Mouse (Mus musculus) MN1 (cell line): ENCODE measurements around the gene Mthfd1l.
"Not testable (repeated sequence)": the region's sequence is repeated elsewhere in the genome, so short reads cannot be mapped to it uniquely, and the experiment has no call there.

Source experiments
- DNase-seq: peaks from one replicate; pipeline ENCODE4 v3.0.0-alpha.2; 2016; ENCODE audit warnings: low spot score

Gene Mthfd1l

DNA sequence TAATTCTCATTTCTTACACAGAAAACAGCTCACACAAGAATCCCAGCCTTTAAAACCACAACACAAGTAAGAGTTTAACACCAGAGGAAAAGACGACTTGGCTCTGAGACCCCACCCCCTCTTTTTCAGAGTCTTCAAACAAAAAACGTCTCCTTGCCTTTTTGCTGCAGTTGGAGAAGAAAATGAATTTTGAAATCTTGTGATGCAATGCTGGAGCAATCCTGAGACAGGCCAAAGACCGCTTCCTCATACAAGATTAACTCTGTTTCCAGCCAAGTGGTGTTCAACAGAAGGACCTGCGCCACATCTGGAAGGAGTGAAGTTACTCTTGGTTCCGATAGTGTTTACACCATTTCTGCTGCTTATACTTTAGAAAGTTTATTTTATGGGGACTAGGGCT, 182.6 kb downstream of the Mthfd1l start:
- DNase-seq = peak; percentile 31

DNA sequence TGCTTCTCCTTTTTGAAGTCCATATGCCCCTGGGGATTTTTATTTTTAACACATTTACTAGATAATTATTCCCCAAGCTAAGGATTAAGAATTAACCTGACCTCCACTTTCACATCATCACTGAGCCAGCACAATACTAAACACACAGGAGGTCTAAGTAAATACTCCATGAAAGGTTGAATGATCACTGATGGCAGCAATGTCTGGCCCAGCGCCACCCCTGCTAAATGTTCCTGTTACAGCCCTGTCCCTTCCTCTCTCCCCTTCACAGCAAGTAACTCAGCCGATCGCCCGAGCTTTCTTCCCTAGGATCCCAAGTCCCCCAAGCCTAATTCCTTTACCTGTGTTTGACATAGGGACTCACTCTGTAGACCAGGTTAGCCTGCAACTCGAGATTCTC, 185.6 kb downstream of the Mthfd1l start:
- DNase-seq = no peak

DNA sequence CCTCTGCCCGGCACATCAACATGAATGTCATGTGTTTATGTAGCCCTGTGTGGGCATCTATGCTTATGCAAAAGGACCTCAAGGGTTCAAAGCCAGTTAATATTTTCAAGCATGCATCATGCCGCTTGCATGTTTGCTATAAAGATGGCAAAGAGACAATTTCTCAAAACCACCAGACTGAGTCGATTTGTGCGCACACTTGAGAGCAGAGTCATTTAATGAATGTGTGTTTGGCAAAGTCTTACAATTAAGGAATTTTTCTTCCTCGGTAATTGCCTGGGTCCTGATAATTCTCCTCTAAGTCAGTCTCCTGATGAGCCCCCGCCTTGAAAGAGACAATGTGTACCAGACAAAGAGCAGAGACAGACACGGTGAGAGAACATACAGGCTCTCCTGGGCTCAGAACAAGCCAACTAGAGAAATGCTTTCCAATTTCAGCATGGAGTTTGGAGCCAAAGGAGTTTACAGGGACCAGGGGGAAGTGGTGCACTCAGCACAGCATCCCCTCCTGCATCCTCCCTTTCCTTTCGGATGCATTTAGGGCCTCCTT, 186.7 kb downstream of the Mthfd1l start:
- DNase-seq = no peak

DNA sequence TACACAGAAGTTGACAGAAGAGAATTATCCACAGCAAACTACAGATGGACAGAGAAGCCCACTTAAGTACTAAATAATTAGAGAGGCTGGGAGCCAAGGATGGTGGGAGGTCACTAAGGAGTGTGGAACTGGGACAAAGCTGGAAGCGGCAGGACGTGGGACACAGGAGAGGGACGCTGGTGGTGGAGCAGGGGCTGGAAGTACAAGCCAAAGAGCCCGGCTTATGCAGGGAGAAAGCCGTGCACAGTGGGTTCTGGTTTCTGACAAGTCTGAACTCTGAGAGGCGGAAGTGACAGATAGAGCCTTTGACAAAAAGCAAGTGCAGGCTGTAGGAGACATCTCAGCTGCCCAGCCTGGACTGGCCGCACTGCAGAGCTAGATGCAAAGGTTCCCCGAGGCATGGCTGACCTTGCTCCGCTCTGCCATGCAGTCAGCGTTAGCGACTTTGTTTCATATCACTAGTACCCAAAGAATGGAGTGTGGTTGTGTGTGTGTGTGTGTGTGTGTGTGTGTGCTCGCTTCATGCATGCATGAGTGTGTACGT, 187.4 kb downstream of the Mthfd1l start:
- peak; percentile 25 for DNase-seq

DNA sequence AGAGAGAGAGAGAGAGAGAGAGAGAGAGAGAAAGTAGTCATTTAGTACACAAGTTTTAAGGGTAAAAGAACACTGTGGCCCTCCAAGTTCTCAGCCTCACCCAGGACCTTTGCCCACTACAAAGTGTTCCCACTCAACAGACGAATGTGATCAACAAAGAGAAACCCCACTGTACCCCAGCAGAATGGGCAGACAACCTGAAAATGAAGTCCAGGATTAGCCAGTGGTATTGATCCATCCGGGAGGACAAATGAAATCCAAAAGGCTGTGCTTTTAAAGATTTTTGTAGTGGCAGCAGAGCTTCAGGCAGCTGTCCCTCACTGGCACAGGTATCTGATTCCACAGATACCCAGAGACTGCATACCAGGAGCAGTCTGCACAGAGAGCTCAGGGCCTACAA, 189.1 kb downstream of the Mthfd1l start:
- no peak for DNase-seq

DNA sequence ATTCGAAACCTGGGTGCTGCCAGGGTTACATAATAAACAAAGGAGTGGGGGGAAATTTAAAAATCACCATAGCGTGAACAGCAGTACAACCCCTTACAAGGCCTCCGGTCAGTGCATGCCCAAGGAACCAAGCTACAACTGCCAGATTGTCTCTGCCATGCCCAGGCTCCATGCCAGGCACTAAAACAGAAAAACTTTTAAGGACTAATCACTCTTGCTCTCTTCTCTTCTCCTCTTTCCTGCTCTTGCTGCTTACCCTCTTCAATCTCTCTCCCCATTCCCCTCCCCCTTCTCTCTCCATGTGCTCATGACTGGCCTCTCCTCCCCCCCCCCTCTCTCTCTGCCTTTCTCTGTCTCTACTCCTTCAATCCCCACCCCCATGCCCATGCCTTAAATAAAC, 190.1 kb downstream of the Mthfd1l start:
- DNase-seq = no peak

DNA sequence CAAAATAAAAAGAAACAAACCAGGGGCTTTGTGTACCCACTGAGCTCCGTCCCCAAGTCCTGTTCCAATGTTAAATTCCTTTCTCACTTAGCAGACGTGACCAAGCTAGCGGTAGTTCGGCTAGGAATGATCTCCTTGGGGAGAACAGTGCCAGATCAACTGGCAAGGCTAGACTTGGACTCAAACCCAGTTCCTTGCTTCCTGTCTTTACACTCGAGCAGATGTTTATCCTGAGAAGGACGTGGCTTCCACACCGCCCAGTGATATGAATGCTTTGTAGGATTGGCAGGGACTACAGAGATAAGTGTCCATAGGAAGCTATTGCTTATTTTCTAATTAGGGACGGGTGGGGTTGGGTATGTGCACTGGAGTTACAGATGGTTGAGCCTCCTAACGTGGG, 191.8 kb downstream of the Mthfd1l start:
- no peak for DNase-seq

DNA sequence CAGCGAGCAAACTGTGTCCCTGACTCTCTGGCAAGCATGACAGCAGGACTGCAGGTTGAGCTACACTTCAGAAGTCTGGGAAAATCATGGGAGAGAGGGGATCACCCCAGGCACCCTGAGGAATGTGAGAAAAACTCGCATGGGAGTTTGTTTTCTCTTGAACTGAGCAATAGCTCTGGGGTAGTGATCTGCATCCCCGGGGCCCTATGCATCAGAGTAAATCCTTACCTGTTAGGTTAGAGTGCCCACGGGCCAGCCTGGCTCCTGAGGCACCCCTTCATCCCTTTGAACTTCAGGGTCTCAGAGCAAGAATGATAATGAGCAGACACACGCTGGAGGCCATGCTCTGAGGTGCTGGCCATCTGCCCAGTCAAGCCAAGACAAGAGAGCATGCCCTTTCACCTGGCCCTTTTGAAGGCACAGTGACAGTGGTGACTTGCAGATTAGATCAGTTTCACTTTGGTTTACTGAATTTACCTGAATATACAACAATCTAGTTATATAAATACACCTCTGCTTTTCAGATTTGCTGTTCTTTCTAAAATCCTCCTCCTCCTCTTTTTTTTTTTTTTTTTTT, 195.4 kb downstream of the Mthfd1l start:
- no peak for DNase-seq

DNA sequence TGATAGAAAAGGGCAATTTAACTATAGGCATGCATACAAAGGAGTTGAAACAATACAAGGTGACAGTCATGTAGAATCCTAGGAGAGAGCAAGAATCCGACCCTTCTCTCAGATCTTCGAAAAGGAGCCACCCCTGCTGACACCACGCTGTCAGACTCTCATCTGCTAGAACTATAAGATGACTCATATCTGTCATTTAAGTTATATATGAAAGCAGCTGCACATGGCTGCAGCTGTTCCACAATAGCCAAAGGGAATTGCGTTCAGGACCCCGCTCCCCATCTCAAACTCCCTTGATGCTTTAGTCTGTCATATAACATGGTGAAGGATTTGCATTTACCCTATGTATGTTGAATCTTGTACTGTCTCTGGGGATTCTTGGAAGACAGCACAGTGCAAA, 201.3 kb downstream of the Mthfd1l start:
- no peak for DNase-seq

DNA sequence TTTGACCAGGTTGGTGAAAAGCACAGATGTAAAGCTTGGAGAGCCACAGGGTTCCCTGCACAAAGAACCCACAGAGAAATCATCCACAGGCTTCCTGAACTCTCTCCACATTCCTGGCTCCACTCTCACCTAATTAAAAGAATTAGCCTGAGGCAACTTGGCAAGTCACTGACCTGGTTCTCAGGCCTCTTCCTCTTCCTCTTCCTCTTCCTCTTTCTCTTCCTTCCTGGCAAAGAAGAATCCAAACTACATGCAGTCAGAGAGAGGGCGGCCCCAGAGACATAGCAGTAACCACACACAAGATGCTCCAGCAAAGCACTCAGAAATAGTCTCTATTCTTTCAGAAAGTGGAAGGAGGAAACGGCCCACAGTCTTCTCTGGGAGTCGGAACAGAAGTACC, 201.8 kb downstream of the Mthfd1l start:
- no peak for DNase-seq

DNA sequence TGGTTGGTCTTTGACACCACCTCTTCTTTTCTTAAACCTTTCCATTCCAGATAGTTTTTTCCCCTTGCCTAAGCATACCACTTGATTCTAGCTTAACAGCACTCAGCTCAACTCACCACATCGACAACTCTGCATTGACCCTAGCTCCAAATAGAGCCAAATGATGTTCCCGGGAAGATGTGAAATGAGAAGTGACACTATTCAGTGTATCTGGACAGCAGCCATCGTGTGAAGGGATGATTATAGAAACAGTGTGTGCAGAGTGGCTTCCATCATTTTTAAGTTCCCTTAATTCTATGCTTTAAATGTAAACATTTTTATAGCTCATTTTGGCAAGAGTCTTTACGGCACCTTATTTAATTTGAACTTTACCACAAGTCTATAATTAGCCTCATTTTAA, 204.4 kb downstream of the Mthfd1l start:
- no peak for DNase-seq

DNA sequence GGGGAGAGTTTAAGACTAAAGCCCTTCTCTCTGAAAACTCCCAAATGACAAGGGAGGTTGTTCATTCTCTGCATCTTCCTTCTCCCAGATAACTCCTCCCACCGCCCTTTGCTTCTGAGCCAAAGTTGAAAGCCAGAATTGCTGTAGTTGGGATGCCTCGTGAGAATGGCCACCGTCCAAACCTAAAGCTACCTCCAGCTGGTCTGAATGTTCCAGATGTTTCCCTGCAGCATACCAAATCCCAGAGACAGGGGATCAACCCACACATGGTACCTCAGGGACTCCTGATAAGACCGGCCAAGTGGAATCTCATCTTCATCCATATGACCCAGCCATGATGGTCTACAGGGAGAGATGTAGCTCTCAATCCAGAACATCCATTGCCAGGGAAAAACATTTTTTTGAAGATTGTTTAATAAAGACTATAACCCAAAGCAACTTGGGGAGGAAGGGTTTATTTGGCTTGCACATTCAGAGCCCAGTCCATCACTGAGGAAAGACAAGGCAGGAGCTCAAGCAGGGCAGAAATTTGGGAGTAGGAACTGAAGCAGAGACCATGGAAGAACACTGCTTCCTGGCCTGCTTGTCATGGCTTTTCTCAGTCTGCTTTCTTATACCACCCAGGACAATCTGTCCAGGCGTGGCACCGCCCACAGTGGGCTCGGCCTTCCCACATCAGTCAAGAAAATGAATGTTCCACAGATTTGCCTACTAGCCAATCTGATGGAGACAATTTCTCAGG, 206.3 kb downstream of the Mthfd1l start:
- DNase-seq = no peak

DNA sequence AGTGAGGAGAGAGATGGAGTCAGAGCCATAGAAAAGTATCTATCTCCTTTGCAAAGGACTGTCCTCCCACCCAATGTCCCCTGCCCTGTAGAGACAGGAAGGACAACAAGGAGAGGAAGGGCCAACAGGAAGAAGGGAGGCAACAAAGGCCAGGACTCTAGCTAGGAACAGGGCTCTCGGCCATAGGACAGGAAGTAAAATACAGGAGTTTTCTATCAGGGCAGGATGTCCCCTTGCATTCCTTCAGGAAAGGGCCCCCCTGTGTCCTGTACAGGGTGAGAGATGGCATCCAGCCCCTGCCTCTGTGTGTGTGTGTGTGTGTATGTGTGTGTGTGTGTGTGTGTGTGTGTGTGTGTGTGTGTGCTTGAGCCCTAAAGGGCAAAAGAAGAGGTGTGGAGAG, 209.0 kb downstream of the Mthfd1l start:
- DNase-seq = no peak

DNA sequence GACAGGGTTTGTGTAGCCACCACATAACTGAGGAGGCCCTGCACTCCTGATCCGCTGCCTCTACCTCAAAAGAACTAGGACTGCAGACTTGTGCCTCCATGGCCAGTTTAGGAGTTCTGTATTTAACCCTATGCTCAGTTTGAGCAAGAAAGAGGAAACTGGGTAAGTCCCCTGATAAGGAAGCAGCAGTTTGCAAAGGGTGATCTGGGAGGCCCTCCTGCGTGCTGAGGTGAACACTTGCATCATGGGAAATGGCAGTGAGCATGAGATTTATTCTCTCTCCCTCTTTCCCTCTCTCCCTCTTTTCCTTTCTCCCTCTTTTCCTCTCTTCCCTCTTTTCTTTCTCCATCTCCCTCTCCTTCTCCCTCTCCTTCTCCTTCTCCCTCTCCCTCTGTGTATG, 209.5 kb downstream of the Mthfd1l start:
- DNase-seq = no peak

DNA sequence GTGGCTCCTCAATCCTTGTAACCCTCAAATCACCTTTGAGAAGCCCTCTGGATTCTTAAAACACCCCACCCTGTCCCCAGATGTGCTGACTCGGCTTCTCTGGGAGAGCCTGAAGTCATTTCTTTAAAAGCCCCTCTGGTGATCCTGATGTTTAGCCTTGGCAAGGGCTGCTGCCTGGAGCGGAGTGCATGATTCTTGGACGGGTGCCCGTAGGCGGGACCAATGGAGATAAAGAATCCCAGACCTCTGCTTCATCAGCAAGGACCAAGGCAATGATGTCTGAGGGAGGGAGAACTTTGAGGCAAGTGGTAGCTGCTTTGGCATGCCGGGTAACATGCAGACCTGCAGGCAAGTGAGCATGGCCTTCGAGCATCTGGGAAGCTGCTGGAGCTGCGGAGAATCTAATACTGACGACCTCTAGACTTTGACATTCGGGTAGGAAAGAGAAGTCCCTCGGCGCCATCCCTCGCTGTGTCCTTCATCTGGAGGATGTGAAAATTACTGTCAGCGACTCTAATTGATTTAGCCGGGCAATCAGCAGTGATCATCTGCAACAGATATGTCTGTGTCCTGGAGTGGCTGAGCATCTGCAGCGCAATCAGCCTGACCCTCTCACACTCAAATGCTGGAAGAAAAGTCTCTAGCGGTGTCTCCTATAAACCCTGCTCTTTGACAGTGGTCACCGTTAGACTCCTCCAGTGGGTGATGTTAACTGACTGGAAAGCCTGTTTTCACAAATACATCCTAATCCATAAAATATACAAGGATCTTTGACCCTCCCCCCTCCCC, 215.9 kb downstream of the Mthfd1l start:
- DNase-seq = peak; percentile 96

DNA sequence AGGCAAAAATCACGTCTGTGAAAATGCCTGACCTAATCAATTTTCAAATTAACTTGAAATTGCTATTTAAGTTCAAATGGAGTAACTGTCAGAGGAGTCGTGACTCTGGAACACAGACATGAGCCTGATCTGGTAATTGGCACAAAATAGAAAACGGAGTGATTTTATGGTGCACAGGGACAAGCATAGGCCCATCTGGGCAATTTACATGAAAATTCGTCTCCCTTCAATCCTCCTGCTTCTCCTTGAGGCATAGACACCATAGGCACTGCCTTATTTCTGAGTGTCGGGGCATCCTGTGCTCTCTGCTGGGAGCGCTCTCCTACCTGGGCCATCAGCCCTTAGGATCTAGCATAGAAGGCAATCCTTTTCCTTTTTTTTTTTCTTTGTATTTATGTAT, 216.5 kb downstream of the Mthfd1l start:
- peak; percentile 53 for DNase-seq

DNA sequence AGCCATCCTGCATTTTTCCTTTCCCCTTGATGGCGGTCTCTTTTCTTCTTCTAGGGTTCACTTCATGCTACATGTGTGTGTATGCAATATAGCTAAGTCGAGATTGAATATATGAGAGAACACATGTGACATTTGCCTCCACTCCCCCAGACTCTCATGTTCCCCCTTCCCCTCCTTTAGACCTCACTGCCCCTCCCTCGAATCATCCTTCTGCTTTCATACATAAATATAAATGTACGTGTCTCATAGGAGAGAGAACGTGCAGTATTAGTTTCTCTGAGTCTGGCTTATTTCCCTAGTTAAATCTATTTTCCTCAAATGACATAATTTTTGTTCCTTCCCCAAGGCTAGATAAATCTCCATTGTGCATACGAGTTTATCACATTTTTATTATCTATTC, 226.1 kb downstream of the Mthfd1l start:
- no peak for DNase-seq

DNA sequence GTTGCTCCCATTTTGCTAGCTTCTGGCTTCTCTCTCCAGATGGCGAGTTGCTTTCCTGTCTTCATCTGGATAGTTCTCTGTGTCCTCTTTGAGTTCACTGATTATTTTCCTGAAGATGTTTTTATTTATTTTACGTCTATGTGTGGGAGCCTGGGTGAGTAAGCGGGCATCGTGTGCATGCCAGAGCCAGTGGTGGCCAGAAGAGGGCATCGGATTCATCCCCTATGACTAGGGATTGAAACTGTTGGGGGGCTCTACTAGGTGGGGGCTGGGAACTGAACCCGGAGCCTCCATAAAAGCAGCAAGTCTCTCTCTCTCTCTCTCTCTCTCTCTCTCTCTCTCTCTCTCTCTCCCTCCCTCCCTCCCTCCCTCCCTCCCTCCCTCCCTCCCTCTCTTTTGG, 227.0 kb downstream of the Mthfd1l start:
- no peak for DNase-seq

DNA sequence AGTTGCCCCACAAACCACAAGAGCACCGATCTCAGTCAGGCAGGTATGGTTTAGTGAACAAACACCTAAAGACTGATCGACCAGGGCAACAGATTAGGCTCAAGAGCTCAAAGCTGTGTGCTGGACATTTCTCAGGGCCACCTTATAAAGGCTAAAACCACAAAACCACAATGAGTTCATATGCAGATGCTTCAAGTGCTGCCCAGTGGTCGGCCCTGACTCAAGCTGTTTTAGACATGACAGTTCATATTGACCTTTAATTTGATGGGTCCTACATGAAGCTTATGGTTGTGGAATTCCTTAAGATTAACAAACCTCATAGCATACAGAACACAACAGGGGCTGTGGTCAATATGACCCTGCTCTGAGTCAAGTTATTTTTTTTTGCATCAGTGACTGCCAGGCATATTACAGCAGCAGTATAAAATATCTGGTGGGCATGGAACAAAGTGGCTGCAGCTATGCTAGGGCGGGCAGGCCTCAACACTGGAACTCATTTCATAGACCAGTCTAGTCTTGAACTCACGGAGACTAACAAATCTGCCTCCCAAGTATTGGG, 227.7 kb downstream of the Mthfd1l start:
- no peak for DNase-seq

DNA sequence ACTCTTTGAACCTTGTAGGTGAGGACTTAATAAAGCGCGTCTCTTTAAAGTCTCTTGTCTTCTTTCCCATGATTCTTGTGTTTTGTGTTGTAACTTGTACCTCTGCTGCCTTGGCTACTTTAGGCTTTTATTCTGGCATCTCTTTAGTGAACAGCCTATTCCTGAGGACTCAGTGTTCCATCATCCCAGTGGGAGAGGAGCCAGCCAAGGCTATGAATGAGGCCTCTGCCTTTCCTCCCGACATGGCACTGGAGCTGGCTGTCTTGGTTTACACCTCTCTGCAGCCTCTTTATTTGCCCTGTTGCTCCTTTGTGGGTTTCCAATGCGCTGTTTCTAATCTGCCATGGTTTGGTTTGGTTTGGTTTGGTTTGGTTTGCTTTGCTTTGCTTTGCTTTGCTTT, 228.2 kb downstream of the Mthfd1l start:
- DNase-seq = no peak

DNA sequence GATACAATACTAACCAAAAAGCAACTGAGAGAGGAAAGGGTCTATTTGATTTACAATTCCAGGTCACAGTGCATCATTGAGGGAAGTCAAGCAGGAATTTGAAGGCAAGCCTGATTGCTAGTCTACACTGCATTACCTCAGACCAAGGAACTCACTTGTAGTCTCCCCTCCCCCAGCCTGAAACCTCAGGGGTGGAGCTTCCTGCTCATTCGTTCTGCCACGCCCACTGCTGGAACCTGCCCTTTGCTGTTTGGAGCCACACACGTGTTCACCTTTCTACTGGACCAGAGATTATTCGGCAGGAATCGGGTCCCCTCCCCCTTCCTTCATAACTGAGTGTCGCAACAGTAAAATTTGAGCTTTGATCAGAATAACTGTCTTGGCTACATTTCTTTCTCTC, 230.7 kb downstream of the Mthfd1l start:
- not testable (repeated sequence) for DNase-seq

DNA sequence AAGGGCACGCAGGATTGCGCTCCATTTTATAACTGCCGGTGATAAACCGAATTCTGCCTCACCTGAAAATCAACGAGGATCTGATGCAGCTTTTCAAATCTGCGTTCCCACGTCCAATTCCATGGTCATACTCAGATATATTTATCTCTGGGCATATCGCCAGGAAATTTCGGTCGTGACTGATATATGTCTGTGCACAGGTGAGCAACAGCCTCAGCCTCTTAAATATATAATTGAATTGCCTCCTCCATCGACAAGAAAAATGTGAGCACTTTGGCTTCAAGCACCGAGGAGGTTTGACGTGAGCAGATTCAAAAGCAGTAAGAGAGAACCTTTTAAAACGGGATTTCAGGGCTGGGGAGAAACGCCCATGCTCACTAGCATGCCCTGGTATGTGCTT, 236.1 kb downstream of the Mthfd1l start:
- DNase-seq = no peak
